Mouse (Mus musculus) lung, adult 2 months (tissue): Measurements from ENCODE around the gene Pltp.

Experiments
- CTCF ChIP-seq: fragments of 200-500 bp; IDR thresholded peaks from 2 replicates; pipeline ENCODE4 v1.5.1; 2011; ENCODE audit warnings: mild to moderate bottlenecking, low read length, control low read depth; ENCODE audit not compliant: insufficient read depth
- POLR2A ChIP-seq: fragments of 200-500 bp; IDR thresholded peaks from 2 replicates; pipeline ENCODE4 v1.6.1; 2011; ENCODE audit warnings: low read depth, mild to moderate bottlenecking, control low read depth, low read length, borderline replicate concordance; ENCODE audit errors: extremely low read depth

GRCm38 (mm10) chr2:164867566-164867965 is 10.1 kb upstream of the Pltp start:
- TF ChIP-seq CTCF (peak; percentile 62), POLR2A (no peak)
